Mouse (Mus musculus) regulatory T cell (primary cell): ENCODE results near the gene Esm1.

ENCODE experiments used
- in situ Hi-C: fragments of 300-600 bp; cut with MboI, MseI; formaldehyde crosslinking; loops from one replicate; pipeline ENCODE4 v1.15.1; 2025; ENCODE audit warnings: high pct_unique_total_duplicates

Esm1 gene

GRCm38 (mm10) chr13:113227666-113228463 is 18.4 kb downstream of the Esm1 start:
- in situ Hi-C loops, result no loop called here

- in situ Hi-C loops, result no loop called here
These were observed 32.7 kb downstream of the Esm1 start for GRCm38 (mm10) chr13:113242129-113242528.

- in situ Hi-C loops, result no loop called here
These were observed 35.6 kb downstream of the Esm1 start for GRCm38 (mm10) chr13:113245025-113245424.

GRCm38 (mm10) chr13:113252580-113252979 is 43.1 kb downstream of the Esm1 start:
- in situ Hi-C loops, result loop anchor here (10.0 kb wide), 1 partner anchor 802 kb away; no protein-coding TSS in a partner anchor

GRCm38 (mm10) chr13:113256766-113257165 is 47.3 kb downstream of the Esm1 start:
- in situ Hi-C loops, result loop anchor here (5.0 to 10.0 kb wide), 2 partner anchors 189 to 798 kb away; no protein-coding TSS in a partner anchor

- in situ Hi-C loops, result loop anchor here (5.0 to 10.0 kb wide), 2 partner anchors 190 to 798 kb away; no protein-coding TSS in a partner anchor
These were observed 47.7 kb downstream of the Esm1 start for GRCm38 (mm10) chr13:113257190-113257589.

- in situ Hi-C loops, result loop anchor here (5.0 to 10.0 kb wide), 2 partner anchors 192 to 796 kb away; no protein-coding TSS in a partner anchor
These were observed 49.8 kb downstream of the Esm1 start for GRCm38 (mm10) chr13:113259237-113259636.

GRCm38 (mm10) chr13:113262822-113263221 is 53.4 kb downstream of the Esm1 start:
- in situ Hi-C loops, result loop anchor here (5.0 kb wide), 2 partner anchors 216 to 359 kb away; partner anchors contain the start of gene Gpx8

- in situ Hi-C loops, result no loop called here
These were observed 55.8 kb downstream of the Esm1 start for GRCm38 (mm10) chr13:113265257-113265656.

GRCm38 (mm10) chr13:113266495-113266951 is 57.1 kb downstream of the Esm1 start:
- in situ Hi-C loops, result no loop called here

GRCm38 (mm10) chr13:113267204-113267603 is 57.7 kb downstream of the Esm1 start:
- in situ Hi-C loops, result no loop called here
